Mouse (Mus musculus): ENCODE results near the gene Pip4k2b.
"Not testable (repeated sequence)": the region's sequence is repeated elsewhere in the genome, so short reads cannot be mapped to it uniquely, and the experiment has no call there.

DNA sequence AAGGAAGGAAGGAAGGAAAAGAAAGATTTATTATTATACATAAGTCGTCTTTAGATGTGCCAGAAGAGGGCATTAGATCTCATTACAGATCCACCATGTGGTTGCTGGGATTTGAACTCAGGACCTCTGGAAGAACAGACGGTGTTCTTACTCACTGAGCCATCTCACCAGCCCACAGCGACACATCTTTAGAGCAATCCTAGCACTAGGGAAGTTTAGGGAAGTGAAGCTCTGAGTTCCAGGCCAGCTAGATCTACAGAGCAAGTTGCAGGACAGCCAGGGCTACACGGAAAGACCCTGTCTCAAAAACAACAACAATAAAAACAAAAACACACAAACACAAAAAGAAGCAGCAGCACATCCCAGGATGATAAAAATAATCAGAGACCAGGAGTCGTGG lies 9.7 kb downstream of the Pip4k2b start:
- TF ChIP-seq USF1 (IDR thresholded peaks at IDR 0.05; ENCODE audit: low read depth); MAX (IDR thresholded peaks at IDR 0.05; ENCODE audit: low read depth); POLR2A (IDR thresholded peaks at IDR 0.05; ENCODE audit: insufficient read length, low read depth): not testable (repeated sequence)

All from myocyte (in vitro differentiated cells).